ENCODE assay signal across 18 mouse cellular contexts in genomic region chrX:167654806-167655495, GRCm38 (mm10).
DNase-seq lines count a peak whose midpoint lies in the region; ATAC-seq and TF ChIP-seq lines count a peak whose summit lies in the region.
"Had no signal": no experiment of that assay in that cellular context is flagged by ENCODE, and none has a peak within 500 bp of the region (broad histone marks: within the 10 kb centered on the region; RNA-seq: fewer than 3 reads in every experiment).

No protein-coding gene starts in this region.

- no peak overlapping the region for H3K9ac ChIP-seq in neural tube, embryonic 15.5 days (replicated peaks)
- no peak overlapping the region for H3K9ac ChIP-seq in hindbrain, embryonic 14.5 days
- H3K9ac ChIP-seq in midbrain, embryonic 16.5 days (ENCODE audit: low read depth, low read length): no peak overlapping the region
- H3K9ac ChIP-seq: liver, embryonic 15.5 days had no signal

- peaks cover 14% of the 10 kb centered on the region; the same call in 1 of the 2 replicates for H3K27me3 ChIP-seq in neural tube, embryonic 15.5 days (replicated peaks)
- H3K27me3 ChIP-seq in hindbrain, embryonic 14.5 days (ENCODE audit: control insufficient read depth, insufficient read depth, low read length): peaks cover 41% of the 10 kb centered on the region
- H3K27me3 ChIP-seq in midbrain, embryonic 16.5 days (ENCODE audit: control insufficient read depth, insufficient read depth, low read depth, low read length): peaks cover 8% of the 10 kb centered on the region
- no peaks in the 10 kb centered on the region for H3K27me3 ChIP-seq in thymus, adult 2 months (ENCODE audit: control insufficient read depth, insufficient read depth, low read length)
- H3K27me3 ChIP-seq: liver, embryonic 15.5 days had no signal

- TF ChIP-seq CTCF in thymus, adult 2 months (IDR thresholded peaks at IDR 0.05; ENCODE audit: borderline replicate concordance, control insufficient read depth, extremely low read depth, insufficient read depth, low read length, poor library complexity): no peak

- TF ChIP-seq POLR2A in thymus, adult 2 months (IDR thresholded peaks at IDR 0.05; ENCODE audit: control insufficient read depth, extremely low read depth, insufficient read depth, low read length, poor library complexity): no peak

- no peak overlapping the region for H3K27ac ChIP-seq in neural tube, embryonic 15.5 days (replicated peaks)
- H3K27ac ChIP-seq in hindbrain, embryonic 14.5 days: no peak overlapping the region
- H3K27ac ChIP-seq in midbrain, embryonic 16.5 days (ENCODE audit: low read length): no peak overlapping the region
- H3K27ac ChIP-seq in thymus, adult 2 months (ENCODE audit: control insufficient read depth, insufficient read depth, low read length): no peak overlapping the region
- H3K27ac ChIP-seq: liver, embryonic 15.5 days had no signal

- H3K36me3 ChIP-seq in neural tube, embryonic 15.5 days: no peaks in the 10 kb centered on the region
- no peaks in the 10 kb centered on the region for H3K36me3 ChIP-seq in hindbrain, embryonic 14.5 days (replicated peaks; ENCODE audit: control insufficient read depth, insufficient read depth)
- H3K36me3 ChIP-seq in midbrain, embryonic 16.5 days (ENCODE audit: control insufficient read depth, insufficient read depth, low read length): no peaks in the 10 kb centered on the region
- no peaks in the 10 kb centered on the region for H3K36me3 ChIP-seq in thymus, adult 2 months (ENCODE audit: control insufficient read depth, insufficient read depth, low read length)
- H3K36me3 ChIP-seq: liver, embryonic 15.5 days had no signal

- H3K4me1 ChIP-seq in neural tube, embryonic 15.5 days: no peaks in the 10 kb centered on the region
- no peaks in the 10 kb centered on the region for H3K4me1 ChIP-seq in hindbrain, embryonic 14.5 days (replicated peaks; ENCODE audit: control insufficient read depth, insufficient read depth, low read length)
- H3K4me1 ChIP-seq in midbrain, embryonic 16.5 days (ENCODE audit: control insufficient read depth, insufficient read depth, low read length): no peaks in the 10 kb centered on the region
- no peaks in the 10 kb centered on the region for H3K4me1 ChIP-seq in thymus, adult 2 months (replicated peaks; ENCODE audit: control insufficient read depth, insufficient read depth, low read length)
- H3K4me1 ChIP-seq: liver, embryonic 15.5 days had no signal

- WGBS in neural tube, embryonic 15.5 days: 36% methylated on average over 5 of the region's 5 CpGs
- 23% methylated on average over 5 of the region's 5 CpGs for WGBS in hindbrain, embryonic 14.5 days
- WGBS in midbrain, embryonic 16.5 days: 24% methylated on average over 5 of the region's 5 CpGs
- WGBS in thymus, adult 2 months: 87% methylated on average over 5 of the region's 5 CpGs

- ATAC-seq in neural tube, embryonic 15.5 days (ENCODE audit: low FRiP score): no peak
- peak; percentile 59; the same call in 1 of the 2 replicates for ATAC-seq in hindbrain, embryonic 14.5 days (ENCODE audit: low FRiP score)
- peak; percentile 66; the same call in 1 of the 2 replicates for ATAC-seq in midbrain, embryonic 16.5 days
- no peak for ATAC-seq in erythroid progenitor cell, adult 5-6 weeks (replicated peaks; ENCODE audit: low FRiP score, poor library complexity, severe bottlenecking)
- ATAC-seq: CD4-positive, CD25-positive, alpha-beta regulatory T cell, adult 4 months had no signal

- H3K4me2 ChIP-seq in neural tube, embryonic 15.5 days: no peak overlapping the region
- H3K4me2 ChIP-seq in hindbrain, embryonic 14.5 days (replicated peaks): no peak overlapping the region
- no peak overlapping the region for H3K4me2 ChIP-seq in midbrain, embryonic 16.5 days (ENCODE audit: low read length)
- H3K4me2 ChIP-seq: heart, embryonic 11.5 days; liver, embryonic 15.5 days had no signal

- no peaks in the 10 kb centered on the region for H3K9me3 ChIP-seq in neural tube, embryonic 15.5 days (replicated peaks)
- no peaks in the 10 kb centered on the region for H3K9me3 ChIP-seq in hindbrain, embryonic 14.5 days (ENCODE audit: control insufficient read depth, low read length)
- H3K9me3 ChIP-seq in midbrain, embryonic 16.5 days (replicated peaks; ENCODE audit: control insufficient read depth, low read length, poor library complexity, severe bottlenecking): no peaks in the 10 kb centered on the region
- H3K9me3 ChIP-seq: liver, embryonic 15.5 days had no signal

- no peak overlapping the region for H3K4me3 ChIP-seq in neural tube, embryonic 15.5 days (replicated peaks)
- no peak overlapping the region for H3K4me3 ChIP-seq in hindbrain, embryonic 14.5 days (replicated peaks; ENCODE audit: low read length)
- no peak overlapping the region for H3K4me3 ChIP-seq in midbrain, embryonic 16.5 days (ENCODE audit: low read depth, low read length)
- no peak overlapping the region for H3K4me3 ChIP-seq in thymus, adult 2 months (ENCODE audit: control insufficient read depth, insufficient read depth, low read length)
- H3K4me3 ChIP-seq: liver, embryonic 15.5 days had no signal

- DNase-seq in neural tube, embryonic 10.5 days (ENCODE audit: extremely low spot score, low spot score): peak; percentile 12
- DNase-seq in hindbrain, embryonic 14.5 days (ENCODE audit: low spot score): peak; percentile 32
- no peak for DNase-seq in thymus, adult 2 months
- DNase-seq in thymus, adult 18-20 months: no peak
- DNase-seq: cerebellum, adult 11 months; gastrocnemius, postnatal 14 days; heart, postnatal 36 days; kidney, adult 11 months; kidney, postnatal 4 days; layer of hippocampus, postnatal 36 days; lung, postnatal 36 days; spleen, adult 18-20 months had no signal

Comparison
In these comparisons a context has a peak if more than half of its experiments do, and no peak if none do; other contexts are left out.
1. DNase-seq: peak in neural tube, embryonic 10.5 days (single experiment) and hindbrain, embryonic 14.5 days (single experiment); none in thymus, adult 2 months (single experiment) and thymus, adult 18-20 months (0 of 2).
2. ATAC-seq: peak in hindbrain, embryonic 14.5 days (single experiment) and midbrain, embryonic 16.5 days (single experiment); none in neural tube, embryonic 15.5 days (single experiment) and erythroid progenitor cell, adult 5-6 weeks (single experiment).